10 mouse cellular contexts compared by ENCODE assay signal in genomic region chr1:72214470-72214961, GRCm38 (mm10). TPM values are rescaled to one million over a fixed set of nuclear protein-coding genes. Genes with fewer than 3 reads are reported as not detected.
DNase-seq lines count a peak whose midpoint lies in the region; ATAC-seq and TF ChIP-seq lines count a peak whose summit lies in the region.
"Had no signal": no experiment of that assay in that cellular context is flagged by ENCODE, and none has a peak within 500 bp of the region (broad histone marks: within the 10 kb centered on the region; RNA-seq: fewer than 3 reads in every experiment).

No protein-coding gene starts in this region.

- WGBS in embryonic facial prominence, embryonic 15.5 days, result 37% methylated on average over 7 of the region's 7 CpGs
- 22% methylated on average over 7 of the region's 7 CpGs for WGBS in heart, embryonic 15.5 days

- H3K36me3 ChIP-seq in embryonic facial prominence, embryonic 15.5 days, result no peaks in the 10 kb centered on the region
- H3K36me3 ChIP-seq in heart, embryonic 15.5 days, result no peaks in the 10 kb centered on the region
- no peaks in the 10 kb centered on the region for H3K36me3 ChIP-seq in splenic B cell, adult 2 months (ENCODE audit: control insufficient read depth, insufficient read depth, low read length, poor library complexity, severe bottlenecking)

- H3K9me3 ChIP-seq in embryonic facial prominence, embryonic 15.5 days (replicated peaks), result no peaks in the 10 kb centered on the region
- no peaks in the 10 kb centered on the region for H3K9me3 ChIP-seq in heart, embryonic 15.5 days (replicated peaks)

- no peak overlapping the region for H3K27ac ChIP-seq in embryonic facial prominence, embryonic 15.5 days (replicated peaks)
- H3K27ac ChIP-seq in heart, embryonic 15.5 days, result peak overlapping the region; percentile 86
- no peak overlapping the region for H3K27ac ChIP-seq in left cerebral cortex, adult 2 months

- no peaks in the 10 kb centered on the region for H3K27me3 ChIP-seq in embryonic facial prominence, embryonic 15.5 days
- no peaks in the 10 kb centered on the region for H3K27me3 ChIP-seq in heart, embryonic 15.5 days
- no peaks in the 10 kb centered on the region for H3K27me3 ChIP-seq in splenic B cell, adult 2 months (ENCODE audit: control insufficient read depth, insufficient read depth, low read length, poor library complexity, severe bottlenecking)

- no peak overlapping the region for H3K9ac ChIP-seq in embryonic facial prominence, embryonic 15.5 days
- H3K9ac ChIP-seq in heart, embryonic 15.5 days, result no peak overlapping the region

- no peak overlapping the region for H3K4me2 ChIP-seq in embryonic facial prominence, embryonic 15.5 days (replicated peaks)
- peak overlapping the region; percentile 15; the same call in 1 of the 2 replicates for H3K4me2 ChIP-seq in heart, embryonic 15.5 days

- 0 out of 2 replicates have a peak, but pooled peaks cover 16% of the 10 kb centered on the region for H3K4me1 ChIP-seq in embryonic facial prominence, embryonic 15.5 days
- H3K4me1 ChIP-seq in heart, embryonic 15.5 days (replicated peaks), result peaks cover 15% of the 10 kb centered on the region

- intact Hi-C loops in left cerebral cortex, adult 2 months (cut with DNase I), result no loop called here

- TF ChIP-seq CTCF in left cerebral cortex, adult 2 months (IDR thresholded peaks at IDR 0.05), result no peak

- DNase-seq in ovary, adult 18-20 months (ENCODE audit: low spot score), result peak; percentile 11
- no peak for DNase-seq in ovary, postnatal 14 days (ENCODE audit: low spot score)
- peak; percentile 90 for DNase-seq in splenic B cell, adult 2 months (ENCODE audit: low read depth, low spot score)
- no peak for DNase-seq in adrenal gland, postnatal 25 days
- DNase-seq in left cerebral cortex, adult 2 months (ENCODE audit: extremely low spot score in 1 of 2, low spot score in 2 of 2), result no peak
- DNase-seq in frontal cortex, postnatal 14 days (ENCODE audit: low spot score in 2 of 2), result no peak

- no peak overlapping the region for H3K4me3 ChIP-seq in embryonic facial prominence, embryonic 15.5 days (replicated peaks)
- no peak overlapping the region for H3K4me3 ChIP-seq in heart, embryonic 15.5 days
- H3K4me3 ChIP-seq in left cerebral cortex, adult 2 months, result no peak overlapping the region

- ATAC-seq in embryonic facial prominence, embryonic 15.5 days (ENCODE audit: insufficient number of reproducible peaks, low FRiP score, low TSS enrichment, low read depth), result peak; percentile 52
- ATAC-seq in heart, embryonic 15.5 days (replicated peaks; ENCODE audit: insufficient number of reproducible peaks, insufficient read depth, low FRiP score, low read depth), result peak; percentile 58
- ATAC-seq: lung, postnatal 0 days had no signal

RNA-seq across cellular contexts. Expression of gene Mreg, which starts 2.4 kb away (rescaled TPM):
- 9.8 and 10.4 TPM in 2 replicates for polyA plus RNA-seq in embryonic facial prominence, embryonic 15.5 days (2015; fragmentation: Nextera tagmentation; extraction: Ambion mirVana)
- 6.0 and 15.2 TPM in 2 replicates for polyA plus RNA-seq in heart, embryonic 15.5 days (2015; fragmentation: Nextera tagmentation; extraction: Ambion mirVana)
- 1.2 and 1.3 TPM in 2 replicates for total RNA-seq in adrenal gland, postnatal 25 days (2021)
- total RNA-seq in left cerebral cortex, adult 2 months (2021), result 1 to 10 TPM; 4.1 to 4.9 TPM
- total RNA-seq: MEL had no signal

Comparison
In these comparisons a context has a peak if more than half of its experiments do, and no peak if none do; other contexts are left out.
1. DNase-seq: peak in ovary, adult 18-20 months (single experiment) and splenic B cell, adult 2 months (single experiment); none in ovary, postnatal 14 days (single experiment), adrenal gland, postnatal 25 days (single experiment), left cerebral cortex, adult 2 months (0 of 2) and frontal cortex, postnatal 14 days (0 of 2).